Mouse (Mus musculus): ENCODE results near the gene Aven. TPM values are rescaled to one million over a fixed set of nuclear protein-coding genes. Genes with fewer than 3 reads are reported as not detected.

Aven gene
- polyA plus RNA-seq, 1 experiment from 2014 or later: 6.5 TPM

- Histone ChIP-seq H3K4me2 (replicated peaks) (no peak overlapping the region), H3K9ac (no peak overlapping the region), H3K4me3 (no peak overlapping the region), H3K36me3 (no peaks in the 10 kb centered on the region), H3K27ac (no peak overlapping the region), H3K4me1 (peaks cover 6% of the 10 kb centered on the region; the same call in 1 of the 2 replicates), H3K9me3 (replicated peaks) (no peaks in the 10 kb centered on the region), H3K27me3 (no peaks in the 10 kb centered on the region)
- WGBS: 68% methylated on average over 7 of the region's 7 CpGs
- no peak for ATAC-seq (ENCODE audit: low FRiP score)
Observed at GRCm38 (mm10) chr2:112497851-112498250, 5.1 kb downstream of the Aven start.

GRCm38 (mm10) chr2:112501209-112501608, 8.4 kb downstream of the Aven start:
- WGBS: 9% methylated on average over 6 of the region's 6 CpGs
- H3K27me3 ChIP-seq: no peaks in the 10 kb centered on the region
- H3K9me3 ChIP-seq (replicated peaks): no peaks in the 10 kb centered on the region
- H3K4me3 ChIP-seq: no peak overlapping the region
- H3K4me2 ChIP-seq (replicated peaks): no peak overlapping the region
- no peak overlapping the region for H3K27ac ChIP-seq
- H3K4me1 ChIP-seq: no peaks in the 10 kb centered on the region
- H3K36me3 ChIP-seq: no peaks in the 10 kb centered on the region
- H3K9ac ChIP-seq: no peak overlapping the region
- peak; percentile 94 for ATAC-seq (ENCODE audit: low FRiP score)

GRCm38 (mm10) chr2:112503978-112504377, 11.2 kb downstream of the Aven start:
- no peak for ATAC-seq (ENCODE audit: low FRiP score)
- no peak overlapping the region for H3K27ac ChIP-seq
- H3K4me2 ChIP-seq (replicated peaks): no peak overlapping the region
- no peaks in the 10 kb centered on the region for H3K9me3 ChIP-seq (replicated peaks)
- no peak overlapping the region for H3K9ac ChIP-seq
- H3K27me3 ChIP-seq: no peaks in the 10 kb centered on the region
- H3K36me3 ChIP-seq: no peaks in the 10 kb centered on the region
- H3K4me1 ChIP-seq: no peaks in the 10 kb centered on the region
- WGBS: 92% methylated on average over 6 of the region's 6 CpGs
- H3K4me3 ChIP-seq: no peak overlapping the region

- Histone ChIP-seq H3K27me3 (no peaks in the 10 kb centered on the region), H3K36me3 (no peaks in the 10 kb centered on the region), H3K4me1 (no peaks in the 10 kb centered on the region), H3K9me3 (replicated peaks) (no peaks in the 10 kb centered on the region), H3K27ac (no peak overlapping the region), H3K4me3 (no peak overlapping the region), H3K4me2 (replicated peaks) (no peak overlapping the region), H3K9ac (no peak overlapping the region)
- no peak for ATAC-seq (ENCODE audit: low FRiP score)
- 85% methylated on average over 5 of the region's 5 CpGs for WGBS
Observed at GRCm38 (mm10) chr2:112506841-112507435, 14.2 kb downstream of the Aven start.

GRCm38 (mm10) chr2:112507444-112507843, 14.7 kb downstream of the Aven start:
- 100% methylated on average over 1 of the region's 1 CpGs for WGBS
- no peak for ATAC-seq (ENCODE audit: low FRiP score)

GRCm38 (mm10) chr2:112510140-112510539, 17.4 kb downstream of the Aven start:
- no peak overlapping the region for H3K9ac ChIP-seq
- no peaks in the 10 kb centered on the region for H3K27me3 ChIP-seq
- H3K4me1 ChIP-seq: no peaks in the 10 kb centered on the region
- 82% methylated on average over 4 of the region's 4 CpGs for WGBS
- H3K36me3 ChIP-seq: no peaks in the 10 kb centered on the region
- ATAC-seq (ENCODE audit: low FRiP score): no peak
- H3K27ac ChIP-seq: no peak overlapping the region
- no peaks in the 10 kb centered on the region for H3K9me3 ChIP-seq (replicated peaks)
- H3K4me3 ChIP-seq: no peak overlapping the region
- H3K4me2 ChIP-seq (replicated peaks): no peak overlapping the region

More at GRCm38 (mm10) chr2:112507444-112507843, 14.7 kb downstream of the Aven start:
- H3K27ac ChIP-seq: no peak overlapping the region
- H3K27me3 ChIP-seq: no peaks in the 10 kb centered on the region
- H3K9me3 ChIP-seq (replicated peaks): no peaks in the 10 kb centered on the region
- no peak overlapping the region for H3K4me3 ChIP-seq
- no peaks in the 10 kb centered on the region for H3K36me3 ChIP-seq
- H3K9ac ChIP-seq: no peak overlapping the region
- no peaks in the 10 kb centered on the region for H3K4me1 ChIP-seq
- no peak overlapping the region for H3K4me2 ChIP-seq (replicated peaks)

GRCm38 (mm10) chr2:112513036-112513435, 20.3 kb downstream of the Aven start:
- Histone ChIP-seq H3K36me3 (0 out of 2 replicates have a peak, but pooled peaks cover 3% of the 10 kb centered on the region), H3K4me2 (replicated peaks) (no peak overlapping the region)

GRCm38 (mm10) chr2:112516728-112517127, 24.0 kb downstream of the Aven start:
- H3K4me3 ChIP-seq: no peak overlapping the region
- H3K9me3 ChIP-seq (replicated peaks): 0 out of 2 replicates have a peak, but pooled peaks cover 3% of the 10 kb centered on the region
- no peaks in the 10 kb centered on the region for H3K4me1 ChIP-seq
- WGBS: 91% methylated on average over 3 of the region's 3 CpGs
- ATAC-seq (ENCODE audit: low FRiP score): no peak
- H3K36me3 ChIP-seq: 0 out of 2 replicates have a peak, but pooled peaks cover 3% of the 10 kb centered on the region
- H3K27ac ChIP-seq: no peak overlapping the region
- H3K27me3 ChIP-seq: no peaks in the 10 kb centered on the region
- H3K4me2 ChIP-seq (replicated peaks): no peak overlapping the region
- no peak overlapping the region for H3K9ac ChIP-seq

More at GRCm38 (mm10) chr2:112513036-112513435, 20.3 kb downstream of the Aven start:
- no peak overlapping the region for H3K9ac ChIP-seq
- 93% methylated on average over 1 of the region's 1 CpGs for WGBS
- ATAC-seq (ENCODE audit: low FRiP score): no peak
- no peak overlapping the region for H3K27ac ChIP-seq
- no peaks in the 10 kb centered on the region for H3K9me3 ChIP-seq (replicated peaks)
- H3K4me1 ChIP-seq: no peaks in the 10 kb centered on the region
- H3K4me3 ChIP-seq: no peak overlapping the region
- H3K27me3 ChIP-seq: no peaks in the 10 kb centered on the region

- no peak overlapping the region for H3K4me2 ChIP-seq (replicated peaks)
- WGBS: 92% methylated on average over 3 of the region's 3 CpGs
Observed at GRCm38 (mm10) chr2:112517218-112517617, 24.5 kb downstream of the Aven start.

GRCm38 (mm10) chr2:112518541-112518940, 25.8 kb downstream of the Aven start:
- Histone ChIP-seq H3K4me2 (replicated peaks) (no peak overlapping the region), H3K9ac (no peak overlapping the region), H3K9me3 (replicated peaks) (0 out of 2 replicates have a peak, but pooled peaks cover 3% of the 10 kb centered on the region), H3K4me1 (no peaks in the 10 kb centered on the region), H3K36me3 (0 out of 2 replicates have a peak, but pooled peaks cover 3% of the 10 kb centered on the region), H3K27me3 (no peaks in the 10 kb centered on the region), H3K27ac (no peak overlapping the region), H3K4me3 (no peak overlapping the region)
- ATAC-seq (ENCODE audit: low FRiP score): no peak

More at GRCm38 (mm10) chr2:112517218-112517617, 24.5 kb downstream of the Aven start:
- Histone ChIP-seq H3K27ac (no peak overlapping the region), H3K4me3 (no peak overlapping the region), H3K36me3 (0 out of 2 replicates have a peak, but pooled peaks cover 3% of the 10 kb centered on the region), H3K4me1 (no peaks in the 10 kb centered on the region), H3K9ac (no peak overlapping the region), H3K27me3 (no peaks in the 10 kb centered on the region), H3K9me3 (replicated peaks) (0 out of 2 replicates have a peak, but pooled peaks cover 3% of the 10 kb centered on the region)
- ATAC-seq (ENCODE audit: low FRiP score): no peak

- Histone ChIP-seq H3K9me3 (replicated peaks) (0 out of 2 replicates have a peak, but pooled peaks cover 3% of the 10 kb centered on the region), H3K4me3 (no peak overlapping the region), H3K4me1 (no peaks in the 10 kb centered on the region), H3K9ac (no peak overlapping the region), H3K27me3 (no peaks in the 10 kb centered on the region), H3K4me2 (replicated peaks) (no peak overlapping the region), H3K36me3 (no peaks in the 10 kb centered on the region), H3K27ac (no peak overlapping the region)
- 89% methylated on average over 4 of the region's 4 CpGs for WGBS
- ATAC-seq (ENCODE audit: low FRiP score): no peak
Observed at GRCm38 (mm10) chr2:112520526-112521482, 28.0 kb downstream of the Aven start.

GRCm38 (mm10) chr2:112526933-112527332, 34.2 kb downstream of the Aven start:
- 94% methylated on average over 3 of the region's 3 CpGs for WGBS
- H3K27me3 ChIP-seq: no peaks in the 10 kb centered on the region
- no peaks in the 10 kb centered on the region for H3K4me1 ChIP-seq
- ATAC-seq (ENCODE audit: low FRiP score): no peak
- no peak overlapping the region for H3K9ac ChIP-seq
- no peak overlapping the region for H3K4me2 ChIP-seq (replicated peaks)
- no peak overlapping the region for H3K4me3 ChIP-seq
- no peak overlapping the region for H3K27ac ChIP-seq
- no peaks in the 10 kb centered on the region for H3K9me3 ChIP-seq (replicated peaks)
- H3K36me3 ChIP-seq: no peaks in the 10 kb centered on the region
